Mouse (Mus musculus) myocyte (in vitro differentiated cells): ENCODE measurements around the gene Zdhhc20. TPM values are rescaled to one million over a fixed set of nuclear protein-coding genes. Genes with fewer than 3 reads are reported as not detected.

Source experiments
- H3K27me3 ChIP-seq: one replicate; pipeline ENCODE4 v1.6.1; 2011; ENCODE audit not compliant: control insufficient read depth, insufficient read depth, insufficient read length
- H3K36me3 ChIP-seq: one replicate; pipeline ENCODE4 v1.6.1; 2011; ENCODE audit not compliant: control insufficient read depth, insufficient read depth
- H3K4me2 ChIP-seq: one replicate; pipeline ENCODE4 v1.6.1; 2011; ENCODE audit warnings: low read depth, control low read depth
- H3K4me3 ChIP-seq: one replicate; pipeline ENCODE4 v1.5.1; 2011; ENCODE audit warnings: mild to moderate bottlenecking, control low read depth, moderate library complexity
- H3K79me2 ChIP-seq: one replicate; pipeline ENCODE4 v1.6.1; 2011; ENCODE audit not compliant: control insufficient read depth, insufficient read depth
- H3ac ChIP-seq: one replicate; pipeline ENCODE4 v1.6.1; 2011; ENCODE audit not compliant: control insufficient read depth, insufficient read length
- CEBPB ChIP-seq: IDR thresholded peaks from 2 replicates; pipeline ENCODE4 v1.6.1; 2011; ENCODE audit warnings: mild to moderate bottlenecking, moderate library complexity; ENCODE audit not compliant: poor library complexity, insufficient read depth, severe bottlenecking
- E2F4 ChIP-seq: IDR thresholded peaks from one replicate; pipeline ENCODE4 v1.6.1; 2011; ENCODE audit warnings: mild to moderate bottlenecking, control low read depth, moderate library complexity; ENCODE audit not compliant: insufficient read depth
- MAX ChIP-seq: IDR thresholded peaks from one replicate; pipeline ENCODE4 v1.6.1; 2011; ENCODE audit warnings: low read depth, mild to moderate bottlenecking, control low read depth
- MYOD1 ChIP-seq, 3 experiments: IDR thresholded peaks; one replicate each; pipeline ENCODE4 v1.6.1; 2011; ENCODE audit warnings: control low read depth in 2 of 3, low read depth in 2 of 3, mild to moderate bottlenecking in 2 of 3, moderate library complexity in 1 of 3; ENCODE audit not compliant: insufficient read length in 2 of 3, control insufficient read depth in 1 of 3
- MYOG ChIP-seq, 3 experiments: IDR thresholded peaks; one replicate each; pipeline ENCODE4 v1.6.1; 2011; ENCODE audit warnings: control low read depth in 2 of 3, low read depth in 2 of 3, mild to moderate bottlenecking in 2 of 3; ENCODE audit not compliant: insufficient read length in 2 of 3, control insufficient read depth in 1 of 3, insufficient read depth in 1 of 3
- POLR2A ChIP-seq: IDR thresholded peaks from one replicate; pipeline ENCODE4 v1.6.1; 2011; ENCODE audit warnings: low read depth, mild to moderate bottlenecking, control low read depth, moderate library complexity; ENCODE audit not compliant: insufficient read length
- POLR2AphosphoS2 ChIP-seq: IDR thresholded peaks from one replicate; pipeline ENCODE4 v1.6.1; 2011; ENCODE audit warnings: low read depth, control low read depth; ENCODE audit not compliant: insufficient read length
- REST ChIP-seq: IDR thresholded peaks from one replicate; pipeline ENCODE4 v1.6.1; 2011; ENCODE audit warnings: mild to moderate bottlenecking, control low read depth, moderate library complexity; ENCODE audit not compliant: insufficient read depth, insufficient read length
- SRF ChIP-seq: IDR thresholded peaks from one replicate; pipeline ENCODE4 v1.6.1; 2011; ENCODE audit warnings: low read depth; ENCODE audit not compliant: control insufficient read depth, insufficient read length
- TCF12 ChIP-seq: IDR thresholded peaks from one replicate; pipeline ENCODE4 v1.6.1; 2011; ENCODE audit warnings: mild to moderate bottlenecking, control low read depth; ENCODE audit not compliant: poor library complexity, insufficient read depth, severe bottlenecking
- TCF3 ChIP-seq: IDR thresholded peaks from one replicate; pipeline ENCODE4 v1.6.1; 2011; ENCODE audit warnings: low read depth, control low read depth; ENCODE audit not compliant: insufficient read length
- USF1 ChIP-seq: IDR thresholded peaks from one replicate; pipeline ENCODE4 v1.6.1; 2011; ENCODE audit warnings: low read depth, mild to moderate bottlenecking, control low read depth, moderate library complexity
- polyA plus RNA-seq: library from polyadenylated mRNA; unstranded; fragments of >200 nt; fragmentation: generic; extraction: Trizol; gene quantifications from one replicate; pipeline ENCODE4 v1.2.1, GENCODE M21; 2012; ENCODE audit warnings: missing spikeins

The Zdhhc20 gene
- polyA plus RNA-seq, 1 experiment = 9.6 TPM

DNA sequence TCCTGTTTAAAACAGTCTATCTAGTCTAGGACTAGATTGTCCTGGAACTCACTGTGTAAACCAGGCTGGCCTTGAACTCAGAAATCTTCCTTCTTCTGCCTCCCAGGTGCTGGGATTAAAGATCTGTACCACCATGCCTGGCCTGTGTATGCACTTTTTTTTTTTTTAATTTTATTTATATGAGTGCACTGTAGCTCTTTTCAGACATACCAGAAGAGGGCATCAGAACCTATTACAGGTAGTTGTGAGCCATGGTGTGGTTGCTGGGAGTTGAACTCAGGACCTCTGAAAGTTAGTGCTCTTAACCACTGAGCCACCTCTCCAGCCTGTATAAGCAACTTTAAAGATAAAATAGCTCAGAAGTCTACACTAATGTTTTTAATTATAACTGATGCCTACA lies 9.0 kb downstream of the Zdhhc20 start:
- TF ChIP-seq E2F4 (no peak), TCF12 (no peak), CEBPB (no peak), REST (no peak), POLR2A (no peak), SRF (no peak)
- no peaks in the 10 kb centered on the region for H3K27me3 ChIP-seq
- peaks cover 62% of the 10 kb centered on the region for H3K79me2 ChIP-seq
- H3K4me3 ChIP-seq = no peak overlapping the region
- no peak overlapping the region for H3K4me2 ChIP-seq
- no peaks in the 10 kb centered on the region for H3K36me3 ChIP-seq
- H3ac ChIP-seq = no peak overlapping the region

DNA sequence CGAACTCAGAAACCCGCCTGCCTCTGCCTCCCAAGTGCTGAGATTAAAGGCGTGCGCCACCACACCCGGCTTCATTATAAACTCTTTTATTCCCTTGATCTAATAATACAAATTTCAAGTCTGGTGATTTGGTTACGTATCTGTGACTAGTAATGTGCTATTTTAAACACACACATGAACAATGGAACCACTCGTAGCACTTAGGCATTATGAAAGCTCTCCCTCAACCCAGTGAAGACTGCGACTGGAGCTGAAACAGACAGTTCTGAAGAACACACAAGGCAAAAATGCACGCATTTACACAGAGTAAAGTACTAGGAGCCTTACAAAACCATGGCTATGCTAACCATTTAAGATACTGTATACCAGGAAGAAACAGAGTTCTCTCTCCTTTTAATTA lies 12.2 kb downstream of the Zdhhc20 start:
- H3K36me3 ChIP-seq = peaks cover 5% of the 10 kb centered on the region
- H3K27me3 ChIP-seq = no peaks in the 10 kb centered on the region
- H3ac ChIP-seq = no peak overlapping the region
- H3K4me2 ChIP-seq = no peak overlapping the region
- peaks cover 37% of the 10 kb centered on the region for H3K79me2 ChIP-seq
- no peak overlapping the region for H3K4me3 ChIP-seq
- TF ChIP-seq E2F4 = no peak
- no peak for TF ChIP-seq REST
- no peak for TF ChIP-seq POLR2A
- no peak for TF ChIP-seq TCF3
- no peak for TF ChIP-seq POLR2AphosphoS2
- TF ChIP-seq CEBPB = no peak
- TF ChIP-seq TCF12 = no peak
- no peak for TF ChIP-seq MYOD1 (IDR thresholded peaks at IDR 0.05; ENCODE audit: control insufficient read depth in 1 of 3, insufficient read length in 2 of 3, low read depth in 2 of 3)
- TF ChIP-seq MAX = no peak
- TF ChIP-seq USF1 = no peak
- TF ChIP-seq SRF = no peak
- no peak for TF ChIP-seq MYOG (IDR thresholded peaks at IDR 0.05; ENCODE audit: control insufficient read depth in 1 of 3, insufficient read depth in 1 of 3, insufficient read length in 2 of 3, low read depth in 2 of 3)

DNA sequence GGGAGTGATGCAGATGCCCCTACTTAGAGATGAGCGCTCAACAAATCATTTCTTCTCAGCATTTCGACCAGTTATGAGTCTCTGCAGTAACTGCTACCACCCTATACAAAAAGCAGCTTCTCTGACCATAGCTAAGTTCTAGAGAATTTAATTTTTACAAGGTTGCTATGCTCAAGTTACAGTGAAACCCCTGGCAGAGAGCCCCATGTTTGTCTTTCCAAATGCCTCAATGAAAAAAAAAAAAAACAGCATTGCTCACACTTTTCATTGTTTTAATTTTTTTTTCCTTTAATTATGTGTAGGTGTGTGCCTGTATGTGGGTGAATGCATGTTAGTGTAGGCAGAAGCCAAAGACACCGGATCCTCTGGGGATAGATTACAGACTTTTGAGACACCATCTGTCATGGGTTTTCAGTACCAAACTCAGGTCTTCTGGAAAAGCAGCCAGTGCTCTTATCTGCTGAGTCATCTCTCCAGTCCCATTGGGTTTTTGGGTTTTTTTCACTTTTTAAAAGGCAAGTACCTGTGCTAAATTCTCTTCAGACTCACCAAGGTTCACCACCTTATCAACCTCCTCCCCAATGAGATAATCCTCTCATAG lies 23.3 kb downstream of the Zdhhc20 start:
- H3K79me2 ChIP-seq = no peaks in the 10 kb centered on the region
- H3K36me3 ChIP-seq = peaks cover 11% of the 10 kb centered on the region
- TF ChIP-seq TCF3 = no peak
- no peak for TF ChIP-seq SRF
- no peak for TF ChIP-seq USF1
- no peak for TF ChIP-seq MYOG (IDR thresholded peaks at IDR 0.05; ENCODE audit: control insufficient read depth in 1 of 3, insufficient read depth in 1 of 3, insufficient read length in 2 of 3, low read depth in 2 of 3)
- no peak for TF ChIP-seq REST
- TF ChIP-seq POLR2A = no peak
- no peak for TF ChIP-seq E2F4
- TF ChIP-seq POLR2AphosphoS2 = no peak
- no peak for TF ChIP-seq MAX
- no peak for TF ChIP-seq MYOD1 (IDR thresholded peaks at IDR 0.05; ENCODE audit: control insufficient read depth in 1 of 3, insufficient read length in 2 of 3, low read depth in 2 of 3)
- TF ChIP-seq TCF12 = no peak
- TF ChIP-seq CEBPB = no peak

DNA sequence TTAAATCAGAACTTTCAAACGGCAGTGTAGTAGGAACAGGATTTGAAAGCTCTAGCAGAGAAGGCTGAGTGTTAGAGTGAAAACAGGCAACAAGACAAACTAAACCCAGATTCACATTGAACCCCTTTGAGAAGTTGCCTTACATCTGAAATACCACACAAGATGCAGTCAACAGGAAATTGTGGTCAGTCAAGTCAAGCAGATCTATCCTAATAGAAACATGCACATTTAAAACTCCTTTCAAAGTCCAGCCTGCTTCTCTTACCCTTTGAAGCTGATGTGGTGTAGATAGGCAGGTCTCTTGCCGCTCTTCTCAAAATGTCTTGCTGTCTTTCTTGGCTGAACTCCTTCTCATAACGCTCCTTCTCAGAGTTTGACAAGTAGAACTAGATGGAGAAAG lies 24.8 kb downstream of the Zdhhc20 start:
- no peak overlapping the region for H3K4me3 ChIP-seq
- TF ChIP-seq POLR2A (no peak), MYOD1 (IDR thresholded peaks at IDR 0.05; ENCODE audit: control insufficient read depth in 1 of 3, insufficient read length in 2 of 3, low read depth in 2 of 3) (no peak), CEBPB (no peak), E2F4 (no peak), MAX (no peak), POLR2AphosphoS2 (no peak), REST (no peak), SRF (no peak), MYOG (IDR thresholded peaks at IDR 0.05; ENCODE audit: control insufficient read depth in 1 of 3, insufficient read depth in 1 of 3, insufficient read length in 2 of 3, low read depth in 2 of 3) (no peak), USF1 (no peak), TCF3 (no peak), TCF12 (no peak)
- no peaks in the 10 kb centered on the region for H3K27me3 ChIP-seq
- peaks cover 11% of the 10 kb centered on the region for H3K36me3 ChIP-seq
- H3K79me2 ChIP-seq = no peaks in the 10 kb centered on the region
- H3ac ChIP-seq = no peak overlapping the region
- no peak overlapping the region for H3K4me2 ChIP-seq

More for the DNA sequence above, 23.3 kb downstream of the Zdhhc20 start:
- Histone ChIP-seq H3K4me2 (no peak overlapping the region), H3ac (no peak overlapping the region), H3K4me3 (no peak overlapping the region), H3K27me3 (no peaks in the 10 kb centered on the region)

DNA sequence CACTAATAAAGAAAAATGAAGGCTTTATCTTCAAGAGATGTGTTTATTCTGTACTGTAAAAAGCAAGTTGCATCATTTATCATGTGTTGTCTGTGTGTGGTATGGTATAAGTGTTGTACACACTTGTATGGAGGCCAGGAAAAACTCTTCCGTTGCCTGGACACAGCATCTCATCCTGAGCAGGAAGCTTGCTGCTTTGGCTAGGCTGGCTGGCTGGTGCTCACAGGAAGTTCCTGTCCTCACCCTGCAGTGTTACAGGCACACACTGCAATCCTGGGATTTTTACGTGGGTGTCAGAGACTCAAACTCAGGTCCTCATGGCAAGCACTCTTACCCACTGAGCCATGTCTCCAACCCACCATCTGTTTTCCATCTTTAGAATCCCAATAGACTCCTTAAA lies 26.9 kb downstream of the Zdhhc20 start:
- no peak for TF ChIP-seq TCF12
- no peak for TF ChIP-seq POLR2AphosphoS2
- TF ChIP-seq TCF3 = no peak
- TF ChIP-seq E2F4 = no peak
- TF ChIP-seq REST = no peak
- TF ChIP-seq USF1 = no peak
- TF ChIP-seq MYOG (IDR thresholded peaks at IDR 0.05; ENCODE audit: control insufficient read depth in 1 of 3, insufficient read depth in 1 of 3, insufficient read length in 2 of 3, low read depth in 2 of 3) = no peak
- no peak for TF ChIP-seq MYOD1 (IDR thresholded peaks at IDR 0.05; ENCODE audit: control insufficient read depth in 1 of 3, insufficient read length in 2 of 3, low read depth in 2 of 3)
- no peak for TF ChIP-seq MAX
- TF ChIP-seq POLR2A = no peak
- TF ChIP-seq CEBPB = no peak
- TF ChIP-seq SRF = no peak
- H3K36me3 ChIP-seq = peaks cover 18% of the 10 kb centered on the region
- H3K79me2 ChIP-seq = no peaks in the 10 kb centered on the region
- H3K27me3 ChIP-seq = no peaks in the 10 kb centered on the region
- H3K4me3 ChIP-seq = no peak overlapping the region
- no peak overlapping the region for H3K4me2 ChIP-seq
- no peak overlapping the region for H3ac ChIP-seq
